Mouse (Mus musculus) kidney, adult 9 months (tissue): ENCODE results near the gene Eda2r.

Source experiments
- DNase-seq: peaks from one replicate; pipeline ENCODE4 v3.0.0; 2022

Eda2r gene

GRCm38 (mm10) chrX:97377065-97377421 is at the start of gene Eda2r:
TSS of gene Eda2r (minus strand) at chrX:97377216.
- peak; percentile 62 for DNase-seq

DNA sequence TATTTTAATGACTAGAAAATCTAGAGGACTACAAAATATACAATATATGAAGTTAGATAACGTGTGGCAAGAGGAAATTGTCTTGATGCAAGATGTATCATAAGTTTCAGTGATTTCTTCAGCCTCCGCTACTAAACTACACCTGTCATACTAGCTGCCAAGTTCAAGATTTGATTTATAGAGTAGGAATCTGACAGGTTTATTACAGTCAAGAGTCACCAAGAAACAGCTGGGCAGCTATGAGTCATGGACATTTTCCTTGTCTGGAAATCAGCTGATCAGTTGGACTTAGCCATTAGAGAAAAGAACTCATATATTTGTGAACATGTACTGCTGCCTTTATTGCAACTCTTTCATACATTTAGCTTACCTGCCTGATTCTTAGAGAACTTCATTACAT is 20.9 kb upstream of the Eda2r start:
- DNase-seq: no peak

- DNase-seq: no peak
These were observed 1.1 kb upstream of the Eda2r start for GRCm38 (mm10) chrX:97378076-97378475.

GRCm38 (mm10) chrX:97376321-97377064 is 523 bp downstream of the Eda2r start:
- peak; percentile 8 for DNase-seq

DNA sequence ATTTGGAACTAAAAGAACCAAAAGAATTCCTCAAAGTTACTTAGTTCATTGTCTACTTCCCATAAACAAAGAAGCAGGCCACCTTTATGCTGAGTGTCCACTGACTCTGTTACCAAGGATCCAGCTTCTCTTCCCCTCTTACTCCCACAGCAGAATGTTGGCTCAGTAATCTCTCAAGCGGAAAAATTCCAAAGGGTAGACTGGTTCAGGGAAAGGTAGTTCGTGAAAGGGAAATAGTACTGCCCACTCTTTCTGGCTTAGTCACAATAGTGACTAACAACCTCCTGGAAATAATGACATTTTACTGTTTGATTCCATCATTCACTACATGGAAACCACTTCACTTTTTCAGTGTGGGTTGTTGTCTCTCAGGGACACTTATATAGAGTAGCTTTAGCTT is 4.2 kb downstream of the Eda2r start:
- DNase-seq: no peak

DNA sequence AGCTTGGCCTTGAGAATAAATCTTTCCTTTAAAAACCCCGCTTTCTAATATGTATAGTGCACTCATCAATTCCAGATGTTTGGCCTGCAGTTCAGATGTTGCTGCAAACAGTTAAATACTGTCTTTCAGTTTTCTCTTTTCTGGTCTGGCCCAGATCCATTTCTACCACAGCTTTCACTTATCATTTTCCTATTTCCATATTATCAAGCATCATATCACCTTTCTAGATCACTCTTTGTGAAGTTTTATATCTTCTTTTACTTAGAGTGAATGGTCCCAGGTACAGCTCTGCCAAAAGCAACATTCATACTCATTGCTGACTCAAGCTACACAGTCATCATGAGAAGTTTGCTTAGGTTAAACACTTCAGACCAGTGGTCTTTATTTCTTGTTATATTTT is 7.8 kb downstream of the Eda2r start:
- no peak for DNase-seq

GRCm38 (mm10) chrX:97368741-97369140 is 8.3 kb downstream of the Eda2r start:
- no peak for DNase-seq

DNA sequence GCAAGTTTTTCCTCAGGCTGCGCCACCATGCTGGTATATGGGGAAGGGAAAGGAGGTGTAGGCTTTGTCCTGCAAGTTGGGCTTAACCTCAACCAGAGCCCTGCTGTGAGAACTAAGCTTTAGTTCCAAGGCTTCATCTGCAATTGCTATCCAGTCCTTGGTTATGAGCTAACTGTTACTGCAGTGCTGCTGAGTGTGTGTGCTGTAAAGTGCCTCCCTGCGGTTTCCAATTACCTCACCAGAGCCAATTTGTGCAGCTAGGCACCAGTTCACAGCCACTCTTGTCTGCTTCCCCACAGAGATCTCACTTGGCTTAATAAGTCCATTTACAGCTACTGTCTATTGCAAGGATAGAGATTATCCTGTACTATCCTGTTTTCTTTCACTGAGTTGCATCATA is 16.1 kb downstream of the Eda2r start:
- DNase-seq: no peak

DNA sequence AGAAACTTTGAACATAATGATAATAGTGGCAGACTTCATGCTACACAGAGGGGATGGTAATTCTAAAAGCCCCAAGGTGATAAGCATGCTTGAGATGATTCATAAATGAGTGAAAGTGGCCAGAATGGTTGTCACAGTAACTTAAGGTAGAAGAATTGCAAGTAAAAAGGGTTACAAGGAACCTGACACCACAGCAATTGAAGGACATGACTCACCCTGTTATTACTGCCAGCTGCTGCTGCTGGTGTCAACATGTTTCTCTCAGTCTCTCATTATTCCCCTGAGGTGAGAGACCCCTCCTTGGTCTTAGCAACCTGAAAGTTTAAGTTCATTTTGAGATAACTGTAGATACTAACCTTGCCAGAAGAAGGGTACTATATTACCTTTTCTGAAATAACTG is 49.1 kb downstream of the Eda2r start:
- no peak for DNase-seq
